Mouse (Mus musculus) MEL (cell line): ENCODE data around the gene Myh1.

Experiments
- CTCF ChIP-seq, 3 experiments: IDR thresholded peaks in 2 of 3; conservative IDR thresholded peaks in 1 of 3; 2 replicates each; pipeline ENCODE4 v1.5.1; 2011 to 2012; ENCODE audit warnings: low read length in 3 of 3, low read depth in 2 of 3, mild to moderate bottlenecking in 2 of 3, improper control_type of control experiment in 1 of 3, inconsistent platforms in 1 of 3, mixed read lengths in 1 of 3, moderate library complexity in 1 of 3; ENCODE audit not compliant: control insufficient read depth in 1 of 3, insufficient read depth in 1 of 3, poor library complexity in 1 of 3, severe bottlenecking in 1 of 3
- GATA1 ChIP-seq: IDR thresholded peaks from 2 replicates; pipeline ENCODE4 v1.6.1; 2011; ENCODE audit warnings: low read depth, low read length, improper control_type of control experiment
- KAT2A ChIP-seq: conservative IDR thresholded peaks from 2 replicates; pipeline ENCODE4 v1.6.1; 2012; ENCODE audit warnings: low read depth, low read length, improper control_type of control experiment, inconsistent platforms
- MAZ ChIP-seq: IDR thresholded peaks from 2 replicates; pipeline ENCODE4 v1.6.1; 2012; ENCODE audit warnings: low read depth, mild to moderate bottlenecking, inconsistent platforms, low read length, improper control_type of control experiment
- MYC ChIP-seq: IDR thresholded peaks from 2 replicates; pipeline ENCODE4 v1.6.1; 2011; ENCODE audit warnings: low read depth, mild to moderate bottlenecking, low read length, improper control_type of control experiment, moderate library complexity
- NRF1 ChIP-seq: IDR thresholded peaks from 2 replicates; pipeline ENCODE4 v1.6.1; 2014; ENCODE audit warnings: low read depth, mild to moderate bottlenecking, inconsistent platforms, low read length, improper control_type of control experiment, moderate library complexity; ENCODE audit not compliant: poor library complexity, insufficient read depth, severe bottlenecking
- POLR2A ChIP-seq, 2 experiments: IDR thresholded peaks; 2 replicates each; pipeline ENCODE4 v1.6.1; 2011 to 2012; ENCODE audit warnings: low read length in 2 of 2, mild to moderate bottlenecking in 2 of 2, control low read depth in 1 of 2, improper control_type of control experiment in 1 of 2, low read depth in 1 of 2, moderate library complexity in 1 of 2; ENCODE audit not compliant: control insufficient read depth in 1 of 2, insufficient read depth in 1 of 2, poor library complexity in 1 of 2
- ZNF384 ChIP-seq: IDR thresholded peaks from 2 replicates; pipeline ENCODE4 v1.6.1; 2012; ENCODE audit warnings: low read depth, mild to moderate bottlenecking, inconsistent platforms, low read length, improper control_type of control experiment

GRCm38 (mm10) chr11:67229166-67229565, 29.3 kb downstream of the Myh1 start:
- TF ChIP-seq ZNF384 = no peak
- TF ChIP-seq POLR2A (IDR thresholded peaks at IDR 0.05; ENCODE audit: control insufficient read depth in 1 of 2, insufficient read depth in 1 of 2, low read depth in 1 of 2, low read length in 2 of 2, poor library complexity in 1 of 2) = no peak
- TF ChIP-seq GATA1 = no peak
- no peak for TF ChIP-seq CTCF (IDR thresholded peaks at IDR 0.05 in 2 of 3, conservative IDR thresholded peaks at IDR 0.05 in 1 of 3; ENCODE audit: control insufficient read depth in 1 of 3, insufficient read depth in 1 of 3, low read depth in 2 of 3, low read length in 3 of 3, poor library complexity in 1 of 3, severe bottlenecking in 1 of 3)
- no peak for TF ChIP-seq MYC
- no peak for TF ChIP-seq MAZ
- TF ChIP-seq KAT2A = no peak
- no peak for TF ChIP-seq NRF1
